Mouse (Mus musculus): ENCODE results near the gene Cyp11a1. TPM values are rescaled to one million over a fixed set of nuclear protein-coding genes. Genes with fewer than 3 reads are reported as not detected.
A peak's percentile ranks its signal among the peaks of the same experiment; 100 is the strongest.

Gene Cyp11a1
- polyA plus RNA-seq, 1 experiment from 2014 or later, result 7.8 TPM

DNA sequence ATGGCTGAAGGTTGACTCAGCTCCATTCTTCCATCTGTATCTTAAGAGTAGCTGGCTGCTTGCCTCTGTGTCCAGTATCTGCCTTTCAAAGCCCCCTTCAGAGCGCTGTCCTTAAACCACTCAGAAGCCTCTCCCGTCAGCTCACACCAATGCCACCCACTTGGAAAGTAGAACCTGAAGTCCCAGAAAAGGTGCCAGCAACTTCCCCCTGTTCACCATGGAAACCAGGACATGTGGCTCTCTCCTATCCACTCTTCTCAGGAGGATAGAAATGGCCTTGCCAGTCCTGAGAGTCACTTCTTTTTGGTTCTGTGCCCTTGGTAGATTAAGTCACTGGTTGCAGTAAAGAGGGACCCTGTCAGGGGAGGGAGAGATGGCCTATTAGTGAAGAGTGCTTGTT is 7.5 kb upstream of the Cyp11a1 start:
- Histone ChIP-seq H3K4me2 (replicated peaks; ENCODE audit: low read depth) (no peak overlapping the region), H3K27me3 (replicated peaks; ENCODE audit: control insufficient read depth, insufficient read depth, low read length) (peaks cover 16% of the 10 kb centered on the region), H3K9me3 (ENCODE audit: control insufficient read depth) (no peaks in the 10 kb centered on the region), H3K27ac (ENCODE audit: low read depth, low read length) (no peak overlapping the region), H3K4me3 (ENCODE audit: low read depth, low read length) (no peak overlapping the region), H3K36me3 (ENCODE audit: control insufficient read depth, insufficient read depth) (no peaks in the 10 kb centered on the region), H3K9ac (ENCODE audit: low read depth, low read length) (no peak overlapping the region), H3K4me1 (replicated peaks; ENCODE audit: control insufficient read depth, insufficient read depth, low read length) (no peaks in the 10 kb centered on the region)
- 70% methylated on average over 2 of the region's 2 CpGs for WGBS
- TF ChIP-seq CTCF (IDR thresholded peaks at IDR 0.05; ENCODE audit: low read depth), result no peak
- ATAC-seq, result no peak; the same call in 1 of the 2 replicates

DNA sequence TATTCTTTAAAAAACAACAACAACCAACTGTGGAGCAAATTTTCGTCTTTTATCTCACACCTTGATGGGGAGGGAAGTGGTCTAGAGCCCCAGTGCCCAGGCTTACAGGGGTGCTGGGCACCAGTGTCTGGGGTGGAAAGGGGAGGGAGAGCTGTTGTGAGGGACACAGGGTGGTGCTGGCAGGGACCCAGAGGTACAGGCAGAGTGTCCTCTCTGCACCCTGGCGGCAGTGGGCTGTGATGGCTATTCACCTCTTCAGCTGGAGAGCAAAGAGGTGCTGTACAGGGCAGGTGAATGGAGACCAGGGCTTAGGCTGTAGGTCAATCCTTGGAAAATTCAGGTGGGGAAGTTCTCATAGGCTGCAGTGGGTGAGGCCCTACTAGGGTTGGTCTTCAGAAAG is 6.5 kb upstream of the Cyp11a1 start:
- TF ChIP-seq CTCF (IDR thresholded peaks at IDR 0.05; ENCODE audit: low read depth), result peak; percentile 6; the same call in 1 of the 2 replicates
- H3K27me3 ChIP-seq (replicated peaks; ENCODE audit: control insufficient read depth, insufficient read depth, low read length), result peaks cover 16% of the 10 kb centered on the region
- no peak overlapping the region for H3K4me2 ChIP-seq (replicated peaks; ENCODE audit: low read depth)

DNA sequence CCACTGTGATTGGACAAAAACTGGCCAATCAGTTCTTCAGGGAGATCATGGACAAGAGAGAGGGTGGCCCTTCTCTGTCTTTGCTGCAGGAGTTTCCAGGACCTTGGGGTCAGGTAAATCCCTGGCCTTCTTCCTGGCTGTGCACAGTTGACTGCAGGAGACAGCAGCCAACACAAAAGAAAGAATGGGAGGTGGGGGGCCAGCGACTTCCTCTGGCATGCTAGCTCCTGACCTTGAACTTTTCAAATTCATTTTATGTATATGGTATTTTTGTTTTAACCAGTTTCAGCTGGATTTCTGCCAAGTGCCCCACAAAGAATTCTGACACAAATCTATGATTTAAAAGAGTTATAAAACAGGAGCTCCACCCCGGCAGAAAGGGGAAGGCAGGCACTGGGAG is 2.9 kb upstream of the Cyp11a1 start:
- Histone ChIP-seq H3K36me3 (ENCODE audit: control insufficient read depth, insufficient read depth) (no peaks in the 10 kb centered on the region), H3K4me3 (ENCODE audit: low read depth, low read length) (no peak overlapping the region), H3K9me3 (ENCODE audit: control insufficient read depth) (no peaks in the 10 kb centered on the region), H3K9ac (ENCODE audit: low read depth, low read length) (no peak overlapping the region), H3K4me1 (replicated peaks; ENCODE audit: control insufficient read depth, insufficient read depth, low read length) (no peaks in the 10 kb centered on the region), H3K27me3 (replicated peaks; ENCODE audit: control insufficient read depth, insufficient read depth, low read length) (no peaks in the 10 kb centered on the region), H3K27ac (ENCODE audit: low read depth, low read length) (no peak overlapping the region), H3K4me2 (replicated peaks; ENCODE audit: low read depth) (no peak overlapping the region)
- no peak for ATAC-seq
- WGBS, result 6% methylated on average over 2 of the region's 2 CpGs
- no peak for TF ChIP-seq CTCF (IDR thresholded peaks at IDR 0.05; ENCODE audit: low read depth)

More for the DNA sequence above, 6.5 kb upstream of the Cyp11a1 start:
- 49% methylated on average over 2 of the region's 2 CpGs for WGBS
- Histone ChIP-seq H3K27ac (ENCODE audit: low read depth, low read length) (no peak overlapping the region), H3K4me3 (ENCODE audit: low read depth, low read length) (no peak overlapping the region), H3K4me1 (replicated peaks; ENCODE audit: control insufficient read depth, insufficient read depth, low read length) (no peaks in the 10 kb centered on the region), H3K9ac (ENCODE audit: low read depth, low read length) (no peak overlapping the region), H3K9me3 (ENCODE audit: control insufficient read depth) (no peaks in the 10 kb centered on the region), H3K36me3 (ENCODE audit: control insufficient read depth, insufficient read depth) (no peaks in the 10 kb centered on the region)
- ATAC-seq, result no peak

DNA sequence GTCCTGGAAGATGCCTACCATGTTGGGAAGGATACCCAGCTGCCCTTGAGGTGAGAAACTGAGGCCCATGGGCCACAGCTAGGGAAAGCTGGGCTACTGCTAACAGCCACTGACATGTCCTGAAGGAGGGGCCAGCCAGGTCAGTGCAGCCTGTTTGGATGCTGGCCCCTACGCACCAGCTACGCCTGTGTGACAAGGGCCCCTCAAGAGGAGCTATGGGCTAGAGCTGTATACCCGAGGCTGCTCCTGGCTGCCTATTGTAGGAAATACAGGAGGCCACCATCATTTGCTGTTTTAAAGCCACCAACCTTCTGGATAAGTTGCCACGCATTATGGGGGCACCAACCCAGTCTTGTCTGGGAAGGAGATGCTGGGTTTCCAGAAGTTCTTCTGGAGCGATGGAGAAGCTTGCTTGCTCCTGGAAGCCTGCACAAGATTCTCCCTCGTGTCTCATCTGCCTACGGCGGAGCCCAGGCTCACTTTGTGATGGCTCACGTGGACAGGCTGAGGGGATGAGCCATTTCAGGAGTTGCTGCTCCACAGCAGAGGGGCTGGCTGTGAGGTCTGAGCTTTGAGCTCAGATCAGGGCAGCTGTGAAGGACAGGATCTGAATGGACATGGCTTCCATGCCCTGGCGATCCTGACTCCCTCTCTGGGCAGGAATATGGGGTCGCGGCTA is 2.3 kb downstream of the Cyp11a1 start:
- no peak for TF ChIP-seq CTCF (IDR thresholded peaks at IDR 0.05; ENCODE audit: low read depth)
- H3K36me3 ChIP-seq (ENCODE audit: control insufficient read depth, insufficient read depth), result no peaks in the 10 kb centered on the region
- no peaks in the 10 kb centered on the region for H3K4me1 ChIP-seq (replicated peaks; ENCODE audit: control insufficient read depth, insufficient read depth, low read length)
- no peak for ATAC-seq
- H3K27me3 ChIP-seq (replicated peaks; ENCODE audit: control insufficient read depth, insufficient read depth, low read length), result no peaks in the 10 kb centered on the region
- H3K4me2 ChIP-seq (replicated peaks; ENCODE audit: low read depth), result no peak overlapping the region
- WGBS, result 76% methylated on average over 12 of the region's 12 CpGs
- no peak overlapping the region for H3K4me3 ChIP-seq (ENCODE audit: low read depth, low read length)
- H3K27ac ChIP-seq (ENCODE audit: low read depth, low read length), result no peak overlapping the region
- no peak overlapping the region for H3K9ac ChIP-seq (ENCODE audit: low read depth, low read length)
- H3K9me3 ChIP-seq (ENCODE audit: control insufficient read depth), result no peaks in the 10 kb centered on the region

DNA sequence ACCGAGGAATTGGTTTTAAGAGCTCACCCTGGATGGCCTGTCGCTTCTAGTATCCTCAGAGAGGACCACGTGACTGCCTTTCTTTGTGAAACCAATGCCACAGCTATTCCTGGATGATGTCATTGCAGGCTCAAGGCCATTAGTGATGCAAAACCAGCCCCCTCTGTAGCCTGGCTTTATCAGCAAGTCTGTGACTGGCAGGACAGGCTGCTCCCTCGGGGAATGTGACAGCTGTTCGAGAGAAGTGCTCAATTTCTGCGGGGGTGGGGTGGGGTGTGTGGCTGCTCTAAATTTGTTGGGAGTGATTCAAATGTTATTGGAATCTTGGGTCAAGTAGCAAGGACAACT is 2.8 kb downstream of the Cyp11a1 start:
- Histone ChIP-seq H3K9me3 (ENCODE audit: control insufficient read depth) (no peaks in the 10 kb centered on the region), H3K9ac (ENCODE audit: low read depth, low read length) (no peak overlapping the region), H3K4me1 (replicated peaks; ENCODE audit: control insufficient read depth, insufficient read depth, low read length) (no peaks in the 10 kb centered on the region), H3K27ac (ENCODE audit: low read depth, low read length) (no peak overlapping the region), H3K36me3 (ENCODE audit: control insufficient read depth, insufficient read depth) (no peaks in the 10 kb centered on the region), H3K4me2 (replicated peaks; ENCODE audit: low read depth) (no peak overlapping the region), H3K4me3 (ENCODE audit: low read depth, low read length) (no peak overlapping the region), H3K27me3 (replicated peaks; ENCODE audit: control insufficient read depth, insufficient read depth, low read length) (no peaks in the 10 kb centered on the region)
- ATAC-seq, result no peak
- WGBS, result 15% methylated on average over 6 of the region's 6 CpGs
- no peak for TF ChIP-seq CTCF (IDR thresholded peaks at IDR 0.05; ENCODE audit: low read depth)

DNA sequence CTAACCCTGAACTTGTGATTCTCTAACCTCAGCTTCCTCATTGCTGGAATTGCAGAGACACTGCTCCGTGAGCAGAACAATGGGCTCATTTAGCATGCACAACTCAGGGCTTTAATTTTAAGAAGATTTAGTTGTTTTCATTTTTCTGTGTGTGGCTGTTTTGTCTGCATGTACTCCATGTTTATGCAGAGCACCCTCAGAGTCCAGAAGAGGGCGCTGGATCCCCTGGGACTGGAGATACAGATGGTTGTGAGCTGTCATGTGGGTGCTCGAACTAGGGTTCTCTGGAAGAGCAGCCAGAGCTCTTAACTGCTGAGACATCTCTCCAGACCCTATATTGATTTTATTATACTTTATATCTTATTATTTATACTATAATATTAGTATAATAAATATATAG is 3.4 kb downstream of the Cyp11a1 start:
- peak; percentile 36 for TF ChIP-seq CTCF (IDR thresholded peaks at IDR 0.05; ENCODE audit: low read depth)
- no peak for ATAC-seq
- H3K27me3 ChIP-seq (replicated peaks; ENCODE audit: control insufficient read depth, insufficient read depth, low read length), result no peaks in the 10 kb centered on the region
- no peak overlapping the region for H3K4me2 ChIP-seq (replicated peaks; ENCODE audit: low read depth)
- H3K9ac ChIP-seq (ENCODE audit: low read depth, low read length), result no peak overlapping the region
- H3K36me3 ChIP-seq (ENCODE audit: control insufficient read depth, insufficient read depth), result no peaks in the 10 kb centered on the region
- H3K9me3 ChIP-seq (ENCODE audit: control insufficient read depth), result no peaks in the 10 kb centered on the region
- no peaks in the 10 kb centered on the region for H3K4me1 ChIP-seq (replicated peaks; ENCODE audit: control insufficient read depth, insufficient read depth, low read length)
- no peak overlapping the region for H3K4me3 ChIP-seq (ENCODE audit: low read depth, low read length)
- 60% methylated on average over 3 of the region's 3 CpGs for WGBS
- no peak overlapping the region for H3K27ac ChIP-seq (ENCODE audit: low read depth, low read length)

DNA sequence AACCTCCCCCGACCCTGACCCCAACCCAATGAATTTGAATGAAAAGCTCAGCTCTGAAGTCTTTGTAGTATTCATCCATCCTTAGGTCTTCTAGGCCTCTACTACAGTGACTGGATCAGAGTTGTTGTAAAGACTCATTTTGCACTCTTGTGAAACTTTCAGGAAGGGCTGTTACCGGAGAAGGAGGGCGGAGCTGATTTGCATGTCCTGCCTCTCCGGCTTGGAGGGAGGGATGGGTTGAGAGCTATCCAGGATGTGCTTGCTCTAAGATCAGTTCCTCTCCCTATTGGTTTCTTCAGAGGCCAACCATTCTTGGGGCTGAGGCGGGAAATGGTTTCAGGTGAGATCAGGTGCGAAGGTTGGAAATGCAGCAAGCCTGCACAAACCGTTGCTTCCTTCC is 4.8 kb downstream of the Cyp11a1 start:
- H3K4me2 ChIP-seq (replicated peaks; ENCODE audit: low read depth), result no peak overlapping the region
- no peak for ATAC-seq
- no peaks in the 10 kb centered on the region for H3K4me1 ChIP-seq (replicated peaks; ENCODE audit: control insufficient read depth, insufficient read depth, low read length)
- no peak for TF ChIP-seq CTCF (IDR thresholded peaks at IDR 0.05; ENCODE audit: low read depth)
- no peaks in the 10 kb centered on the region for H3K36me3 ChIP-seq (ENCODE audit: control insufficient read depth, insufficient read depth)
- WGBS, result 32% methylated on average over 7 of the region's 7 CpGs
- H3K4me3 ChIP-seq (ENCODE audit: low read depth, low read length), result no peak overlapping the region
- no peak overlapping the region for H3K9ac ChIP-seq (ENCODE audit: low read depth, low read length)
- no peaks in the 10 kb centered on the region for H3K27me3 ChIP-seq (replicated peaks; ENCODE audit: control insufficient read depth, insufficient read depth, low read length)
- H3K9me3 ChIP-seq (ENCODE audit: control insufficient read depth), result no peaks in the 10 kb centered on the region
- no peak overlapping the region for H3K27ac ChIP-seq (ENCODE audit: low read depth, low read length)

Measured in intestine, postnatal 0 days (tissue).